Mouse (Mus musculus) CH12.LX (cell line): Measurements from ENCODE around the gene Tex10. TPM values are rescaled to one million over a fixed set of nuclear protein-coding genes. Genes with fewer than 3 reads are reported as not detected.

Experiments
- DNase-seq: peaks from one replicate; pipeline ENCODE4 v3.0.0-alpha.2; 2013; ENCODE audit errors: extremely low read depth
- H3K27ac ChIP-seq: 2 replicates; pipeline ENCODE4 v1.5.1; 2012; ENCODE audit warnings: low read depth, mild to moderate bottlenecking, control low read depth, moderate library complexity; ENCODE audit not compliant: insufficient read depth
- H3K27me3 ChIP-seq: replicated peaks from 2 replicates; pipeline ENCODE3; 2012; ENCODE audit warnings: inconsistent platforms
- H3K36me3 ChIP-seq, 2 experiments: replicated peaks in 1 of 2; 2 replicates each; pipeline versions ENCODE3 to v1.6.1; 2012; ENCODE audit warnings: inconsistent platforms in 1 of 2, low read length in 1 of 2, mild to moderate bottlenecking in 1 of 2, mixed read lengths in 1 of 2, moderate library complexity in 1 of 2; ENCODE audit not compliant: control insufficient read depth in 1 of 2, insufficient read depth in 1 of 2
- H3K4me1 ChIP-seq, 2 experiments: 2 replicates each; pipeline ENCODE4 v1.6.1; 2012; ENCODE audit warnings: inconsistent platforms in 1 of 2, moderate library complexity in 1 of 2; ENCODE audit not compliant: insufficient read depth in 2 of 2, control insufficient read depth in 1 of 2
- H3K4me2 ChIP-seq: 2 replicates; pipeline ENCODE4 v1.6.1; 2012; ENCODE audit warnings: low read depth, mild to moderate bottlenecking, control low read depth; ENCODE audit not compliant: poor library complexity, insufficient read depth, severe bottlenecking
- H3K4me3 ChIP-seq, 3 experiments: fragments of 150-350 bp in 1 of 3; sonication (generic) in 1 of 3; replicated peaks in 1 of 3; 2 replicates each; pipeline versions ENCODE3 to v1.5.1; 2011 to 2012; ENCODE audit warnings: low read depth in 2 of 3, low read length in 2 of 3, mild to moderate bottlenecking in 2 of 3, moderate library complexity in 2 of 3, control low read depth in 1 of 3, improper control_type of control experiment in 1 of 3, inconsistent platforms in 1 of 3, mixed read lengths in 1 of 3; ENCODE audit not compliant: poor library complexity in 1 of 3
- H3K79me2 ChIP-seq: replicated peaks from 2 replicates; pipeline ENCODE4 v1.6.1; 2012; ENCODE audit warnings: mild to moderate bottlenecking, moderate library complexity; ENCODE audit not compliant: control insufficient read depth, poor library complexity, insufficient read depth, severe bottlenecking; ENCODE audit errors: extremely low read depth
- H3K9ac ChIP-seq: 2 replicates; pipeline ENCODE4 v1.6.1; 2012; ENCODE audit warnings: low read depth, mild to moderate bottlenecking, control low read depth, moderate library complexity; ENCODE audit not compliant: insufficient read depth
- H3K9me3 ChIP-seq: replicated peaks from 2 replicates; pipeline ENCODE3; 2012; ENCODE audit warnings: low read length, inconsistent platforms, mixed read lengths
- BHLHE40 ChIP-seq: IDR thresholded peaks from 2 replicates; pipeline ENCODE4 v1.6.1; 2011; ENCODE audit warnings: mild to moderate bottlenecking, low read depth, low read length, improper control_type of control experiment
- CTCF ChIP-seq, 2 experiments: IDR thresholded peaks in 1 of 2; conservative IDR thresholded peaks in 1 of 2; 2 replicates each; pipeline ENCODE4 v1.5.1; 2011 to 2012; ENCODE audit warnings: low read depth in 2 of 2, low read length in 2 of 2, improper control_type of control experiment in 1 of 2, inconsistent platforms in 1 of 2, mild to moderate bottlenecking in 1 of 2, moderate library complexity in 1 of 2
- ELF1 ChIP-seq: IDR thresholded peaks from 2 replicates; pipeline ENCODE4 v1.6.1; 2014; ENCODE audit warnings: low read depth, mild to moderate bottlenecking, inconsistent platforms, low read length, improper control_type of control experiment
- EP300 ChIP-seq: IDR thresholded peaks from 2 replicates; pipeline ENCODE4 v1.6.1; 2011; ENCODE audit warnings: low read length, improper control_type of control experiment
- GABPA ChIP-seq: IDR thresholded peaks from 2 replicates; pipeline ENCODE4 v1.6.1; 2012; ENCODE audit warnings: low read depth, low read length, improper control_type of control experiment, inconsistent platforms; ENCODE audit not compliant: insufficient replicate concordance
- KAT2A ChIP-seq: IDR thresholded peaks from 2 replicates; pipeline ENCODE4 v1.6.1; 2012; ENCODE audit warnings: low read length, improper control_type of control experiment, inconsistent platforms; ENCODE audit not compliant: insufficient replicate concordance
- MAFK ChIP-seq: IDR thresholded peaks from 2 replicates; pipeline ENCODE4 v1.6.1; 2011; ENCODE audit warnings: low read length, improper control_type of control experiment; ENCODE audit not compliant: insufficient replicate concordance
- MAX ChIP-seq: IDR thresholded peaks from 2 replicates; pipeline ENCODE4 v1.6.1; 2011; ENCODE audit warnings: low read length, improper control_type of control experiment
- MAZ ChIP-seq: IDR thresholded peaks from 2 replicates; pipeline ENCODE4 v1.6.1; 2012; ENCODE audit warnings: low read depth, mild to moderate bottlenecking, inconsistent platforms, low read length, improper control_type of control experiment, moderate library complexity
- MEF2A ChIP-seq: IDR thresholded peaks from 2 replicates; pipeline ENCODE4 v1.6.1; 2014; ENCODE audit warnings: low read depth, mild to moderate bottlenecking, inconsistent platforms, low read length, improper control_type of control experiment, borderline replicate concordance
- MXI1 ChIP-seq: IDR thresholded peaks from 2 replicates; pipeline ENCODE4 v1.6.1; 2011; ENCODE audit warnings: mild to moderate bottlenecking, low read depth, low read length, improper control_type of control experiment
- NRF1 ChIP-seq: IDR thresholded peaks from 2 replicates; pipeline ENCODE4 v1.6.1; 2014; ENCODE audit warnings: low read depth, mild to moderate bottlenecking, inconsistent platforms, low read length, improper control_type of control experiment, moderate library complexity
- POLR2A ChIP-seq: IDR thresholded peaks from 2 replicates; pipeline ENCODE4 v1.6.1; 2011; ENCODE audit warnings: low read depth, mild to moderate bottlenecking, improper control_type of control experiment, low read length
- RCOR1 ChIP-seq: conservative IDR thresholded peaks from 2 replicates; pipeline ENCODE4 v1.6.1; 2012; ENCODE audit warnings: low read depth, mild to moderate bottlenecking, inconsistent platforms, low read length, improper control_type of control experiment
- SMC3 ChIP-seq: IDR thresholded peaks from 2 replicates; pipeline ENCODE4 v1.6.1; 2011; ENCODE audit warnings: low read depth, low read length, improper control_type of control experiment
- TBP ChIP-seq: conservative IDR thresholded peaks from 2 replicates; pipeline ENCODE4 v1.6.1; 2011; ENCODE audit warnings: low read depth, low read length, improper control_type of control experiment
- UBTF ChIP-seq: IDR thresholded peaks from 2 replicates; pipeline ENCODE4 v1.6.1; 2012; ENCODE audit warnings: low read depth, mild to moderate bottlenecking, inconsistent platforms, low read length, improper control_type of control experiment, moderate library complexity
- USF1 ChIP-seq: IDR thresholded peaks from 2 replicates; pipeline ENCODE4 v1.6.1; 2014; ENCODE audit warnings: low read depth, mild to moderate bottlenecking, inconsistent platforms, low read length, improper control_type of control experiment
- USF2 ChIP-seq: conservative IDR thresholded peaks from 2 replicates; pipeline ENCODE4 v1.6.1; 2011; ENCODE audit warnings: low read depth, low read length, improper control_type of control experiment
- ZKSCAN1 ChIP-seq: IDR thresholded peaks from 2 replicates; pipeline ENCODE4 v1.6.1; 2012; ENCODE audit warnings: low read depth, inconsistent platforms, low read length, improper control_type of control experiment, borderline replicate concordance
- ZNF384 ChIP-seq: IDR thresholded peaks from 2 replicates; pipeline ENCODE4 v1.6.1; 2012; ENCODE audit warnings: low read depth, low read length, improper control_type of control experiment, inconsistent platforms
- dilution Hi-C: fragments of 300-500 bp; cut with MboI; formaldehyde crosslinking; loops from 2 replicates; pipeline ENCODE4 v1.14.3; 2020; ENCODE audit warnings: low sequenced_read_pairs; ENCODE audit not compliant: extremely low pct_unique_long_range_greater_than_20kb, extremely low pct_ligation_motif_present
- in situ Hi-C: fragments of 300-500 bp; cut with MboI; formaldehyde crosslinking; loops from 3 replicates; pipeline ENCODE4 v1.14.3; 2019; ENCODE audit warnings: low sequenced_read_pairs, low pct_ligation_motif_present, low pct_unique_long_range_greater_than_20kb, mixed read lengths
- polyA plus RNA-seq: library from polyadenylated mRNA; unstranded; fragments of >175 nt; gene quantifications from 2 replicates; pipeline ENCODE4 v1.2.1, GENCODE M21; 2012; ENCODE audit warnings: low read depth; ENCODE audit not compliant: insufficient read length
- total RNA-seq, 2 experiments: library from RNA; depleted of rRNA; stranded (reverse); fragments of 300-350 nt in 1 of 2; fragments of >200 nt in 1 of 2; gene quantifications; 2 replicates each; pipeline ENCODE4 v1.2.3; 2012 to 2014

Tex10 gene
- total and polyA plus RNA-seq, 3 experiments = 34.2 to 61.9 (median 46.3) TPM

GRCm38 (mm10) chr4:48422633-48423032 lies 50.6 kb downstream of the Tex10 start:
- H3K4me2 ChIP-seq = no peak overlapping the region
- in situ Hi-C loops = loop anchor here (25.0 kb wide), 2 partner anchors 610 to 985 kb away; no protein-coding TSS in a partner anchor
- TF ChIP-seq ZNF384 (no peak), MEF2A (no peak), USF2 (no peak), ZKSCAN1 (no peak), RCOR1 (no peak), MXI1 (no peak), TBP (no peak), NRF1 (no peak), MAX (no peak), CTCF (conservative IDR thresholded peaks at IDR 0.05 in 1 of 2, IDR thresholded peaks at IDR 0.05 in 1 of 2; ENCODE audit: low read depth in 2 of 2, low read length in 2 of 2) (no peak), ELF1 (no peak), USF1 (no peak), EP300 (no peak), UBTF (no peak), MAFK (no peak), KAT2A (no peak), GABPA (no peak)

DNA sequence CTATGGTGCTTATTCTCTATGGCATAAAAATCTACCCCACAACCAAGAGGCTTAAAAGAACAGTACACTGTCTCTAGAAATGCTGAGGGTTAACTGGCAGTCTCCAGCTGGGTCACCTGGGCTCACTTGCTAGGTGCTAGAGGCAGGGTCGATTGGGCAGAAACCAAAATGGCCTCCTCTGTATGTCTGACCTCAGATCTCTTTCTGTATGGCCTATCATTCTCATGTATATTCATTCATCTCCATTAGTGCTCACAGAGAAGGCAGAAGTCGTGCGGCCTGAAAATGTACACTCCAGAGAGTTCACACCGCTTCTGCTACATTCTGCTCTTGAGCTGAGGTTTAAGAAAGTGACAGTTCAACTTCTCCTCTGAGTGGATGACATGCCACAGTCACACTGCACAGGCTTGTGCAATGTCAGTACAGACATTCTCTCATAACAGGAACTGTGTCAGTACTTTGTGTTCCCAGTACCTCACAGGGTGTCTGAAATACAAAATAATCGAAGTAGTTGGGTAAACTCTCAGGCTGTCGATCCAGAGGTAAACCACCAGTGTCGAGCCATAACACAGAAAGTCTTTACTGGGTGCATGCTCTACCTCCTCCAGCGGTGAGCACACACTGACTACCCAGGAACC lies 54.3 kb downstream of the Tex10 start:
- H3K36me3 ChIP-seq = peaks cover 46 to 67% of the 10 kb centered on the region in 2 experiments
- in situ Hi-C loops = loop anchor here (25.0 kb wide), 2 partner anchors 607 to 982 kb away; no protein-coding TSS in a partner anchor
- H3K4me2 ChIP-seq = no peak overlapping the region
- H3K79me2 ChIP-seq = no peaks in the 10 kb centered on the region
- no peak overlapping the region for H3K27ac ChIP-seq
- no peak for TF ChIP-seq GABPA
- no peak for TF ChIP-seq KAT2A
- no peak for TF ChIP-seq MAX
- no peak for TF ChIP-seq MAFK
- no peak for TF ChIP-seq SMC3
- TF ChIP-seq ZNF384 = no peak
- TF ChIP-seq MAZ = no peak
- no peak for TF ChIP-seq MEF2A
- TF ChIP-seq BHLHE40 = no peak
- TF ChIP-seq POLR2A = no peak
- TF ChIP-seq, all 38 proteins: peak for 0
- Histone ChIP-seq H3K9me3 (no peaks in the 10 kb centered on the region), H3K27me3 (no peaks in the 10 kb centered on the region), H3K4me1 (no peaks in the 10 kb centered on the region), H3K9ac (no peak overlapping the region), H3K4me3 (no peak overlapping the region)
- dilution Hi-C loops = no loop called here
- no peak for DNase-seq

More at GRCm38 (mm10) chr4:48422633-48423032, 50.6 kb downstream of the Tex10 start:
- Histone ChIP-seq H3K79me2 (no peaks in the 10 kb centered on the region), H3K27ac (no peak overlapping the region), H3K27me3 (no peaks in the 10 kb centered on the region), H3K4me3 (no peak overlapping the region), H3K9me3 (no peaks in the 10 kb centered on the region), H3K36me3 (peaks cover 50 to 87% of the 10 kb centered on the region in 2 experiments), H3K4me1 (no peaks in the 10 kb centered on the region), H3K9ac (no peak overlapping the region)
- DNase-seq = no peak
- dilution Hi-C loops = no loop called here
